Mouse (Mus musculus) ES-CJ7 (cell line): ENCODE measurements around the gene Camta1.

Source experiments
- DNase-seq: peaks from one replicate; pipeline ENCODE4 v3.0.0; 2011; ENCODE audit warnings: low read depth, low spot score

Gene Camta1

GRCm38 (mm10) chr4:151386701-151387451, 474.8 kb downstream of the Camta1 start:
- DNase-seq = peak; percentile 81

GRCm38 (mm10) chr4:151385985-151386700, 475.5 kb downstream of the Camta1 start:
- DNase-seq = no peak

GRCm38 (mm10) chr4:151377731-151378130, 483.9 kb downstream of the Camta1 start:
- DNase-seq = no peak

DNA sequence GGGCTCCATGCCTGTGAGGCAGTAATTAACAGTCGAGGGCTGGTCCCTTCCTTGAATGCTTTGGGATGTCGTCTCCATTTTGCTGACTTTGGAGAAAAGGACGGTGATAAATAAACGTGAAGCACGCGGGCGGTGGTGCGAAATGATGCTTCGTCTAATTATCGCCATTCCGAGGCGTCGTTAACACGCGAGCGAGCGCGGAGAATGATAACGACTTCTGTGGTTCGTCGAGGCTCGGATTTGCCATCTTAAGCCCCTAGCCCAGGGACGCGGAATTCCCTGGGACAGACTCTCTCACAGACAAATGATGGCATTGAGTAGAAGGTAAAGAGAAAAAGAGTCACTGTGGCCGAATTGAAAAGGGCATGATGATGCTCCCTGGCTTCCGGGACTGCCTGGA, 485.4 kb downstream of the Camta1 start:
- no peak for DNase-seq

DNA sequence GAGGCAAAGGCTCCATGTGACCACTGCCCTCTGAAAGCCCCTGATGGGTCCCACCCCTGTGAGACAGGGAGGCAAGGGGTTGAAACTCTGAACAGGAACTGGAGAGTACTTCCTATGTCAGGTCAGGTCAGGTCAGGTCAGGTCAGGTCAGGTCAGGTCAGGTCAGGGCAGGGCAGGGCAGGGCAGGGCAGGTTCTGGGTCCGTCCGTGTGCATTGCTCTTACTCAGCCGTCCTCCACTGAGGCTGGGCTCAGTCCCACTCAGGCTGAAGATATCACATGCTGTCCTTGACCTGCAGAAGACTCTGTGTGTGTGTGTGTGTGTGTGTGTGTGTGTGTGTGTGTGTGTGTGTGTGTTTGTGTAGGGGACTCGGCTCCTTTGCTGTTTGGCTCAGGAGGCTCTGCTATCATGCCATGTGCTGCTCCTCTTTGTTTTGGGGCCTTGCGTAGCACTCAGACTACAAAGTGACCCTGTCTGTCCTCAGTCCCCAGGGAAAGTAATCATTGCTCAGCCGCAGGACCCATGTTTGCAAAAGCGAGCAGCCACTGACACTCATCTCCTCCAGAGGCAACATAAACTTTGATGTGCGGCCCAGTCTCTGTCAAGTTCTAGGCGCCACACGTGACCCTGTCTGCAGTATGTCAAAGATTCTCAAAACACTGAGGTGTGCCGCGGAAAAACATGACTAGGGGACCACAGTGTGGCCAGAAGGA, 488.7 kb downstream of the Camta1 start:
- no peak for DNase-seq

DNA sequence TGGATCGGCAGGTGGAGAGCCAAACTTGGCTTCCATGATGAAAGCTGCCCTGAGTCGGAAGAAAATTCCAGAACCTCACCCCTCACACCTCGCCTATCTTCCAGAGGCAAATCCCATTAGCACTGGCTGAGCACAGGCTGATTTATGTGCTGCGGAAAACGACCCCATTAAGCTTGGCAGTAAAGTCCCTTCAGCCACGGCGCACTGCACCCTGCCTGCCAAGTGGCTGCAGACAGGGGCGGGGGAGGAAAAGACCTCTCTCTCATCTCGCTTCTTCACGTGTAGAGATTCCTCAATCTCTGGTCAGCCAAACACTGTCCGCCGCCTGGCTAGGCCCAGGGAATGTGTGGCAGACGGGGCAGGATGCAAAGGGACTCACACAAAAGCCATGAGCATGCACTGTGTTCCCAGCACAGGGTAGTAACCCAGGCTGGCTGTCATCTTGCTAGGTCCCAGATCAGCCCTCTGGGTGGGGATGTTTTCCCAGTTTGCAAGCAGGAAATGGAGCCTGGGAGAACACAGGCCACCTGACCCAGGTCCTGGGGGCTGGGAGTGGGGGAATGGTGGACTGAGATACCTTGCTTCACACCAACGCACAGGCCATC, 494.6 kb downstream of the Camta1 start:
- DNase-seq = no peak

DNA sequence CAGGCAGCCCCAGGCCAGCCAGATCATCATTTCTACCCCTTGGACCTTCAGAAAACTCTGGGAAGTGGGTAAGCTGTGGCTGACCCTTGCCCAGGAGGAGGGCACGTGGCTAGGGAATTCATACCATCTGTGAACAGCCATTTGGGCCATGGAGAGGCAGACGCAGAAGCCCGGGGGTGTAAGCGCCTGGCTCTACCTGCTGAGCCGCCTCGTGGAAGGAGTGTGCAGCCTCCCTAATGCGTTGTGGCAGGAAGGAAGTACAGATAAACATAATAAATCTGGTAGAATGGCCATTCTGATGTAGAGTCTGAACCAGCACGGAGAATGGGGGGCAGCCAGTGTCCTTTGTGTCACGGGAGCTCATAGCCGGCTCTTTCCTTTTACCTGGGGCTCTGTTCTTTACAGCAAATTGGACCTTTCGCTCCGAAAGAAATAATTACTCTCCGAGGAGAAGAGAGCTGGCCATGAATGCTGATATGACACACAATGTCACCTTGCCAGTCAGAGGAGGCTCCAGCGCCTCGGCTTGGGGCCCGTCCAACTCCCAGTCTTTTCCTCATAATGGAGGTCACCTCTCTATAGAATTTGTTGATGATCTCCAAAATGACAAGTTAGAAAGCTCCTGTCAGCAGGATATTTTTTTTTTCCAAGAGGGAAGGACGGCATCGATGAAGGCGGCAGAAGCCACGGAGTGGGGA, 500.6 kb downstream of the Camta1 start:
- no peak for DNase-seq

DNA sequence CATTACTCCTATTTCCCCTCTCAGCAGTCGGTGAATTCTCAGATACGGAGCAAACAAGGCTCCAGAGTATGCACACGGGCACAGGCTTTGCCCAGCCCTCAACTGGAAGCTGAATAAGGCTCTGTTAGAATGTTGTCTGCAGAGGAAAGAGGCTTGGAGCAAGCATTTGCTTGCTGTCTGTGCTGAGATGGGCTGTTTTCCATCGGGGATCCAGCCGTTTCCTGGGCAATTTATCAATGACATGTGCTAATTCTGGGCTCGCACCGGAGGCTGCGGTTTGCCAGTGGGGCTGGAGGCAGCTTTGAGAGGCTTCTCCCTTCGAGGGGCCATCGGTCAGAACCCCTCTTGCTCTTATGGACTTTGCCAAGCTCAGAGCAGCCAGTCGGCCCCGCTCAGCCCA, 506.2 kb downstream of the Camta1 start:
- DNase-seq = no peak

GRCm38 (mm10) chr4:151352791-151353190, 508.9 kb downstream of the Camta1 start:
- no peak for DNase-seq

DNA sequence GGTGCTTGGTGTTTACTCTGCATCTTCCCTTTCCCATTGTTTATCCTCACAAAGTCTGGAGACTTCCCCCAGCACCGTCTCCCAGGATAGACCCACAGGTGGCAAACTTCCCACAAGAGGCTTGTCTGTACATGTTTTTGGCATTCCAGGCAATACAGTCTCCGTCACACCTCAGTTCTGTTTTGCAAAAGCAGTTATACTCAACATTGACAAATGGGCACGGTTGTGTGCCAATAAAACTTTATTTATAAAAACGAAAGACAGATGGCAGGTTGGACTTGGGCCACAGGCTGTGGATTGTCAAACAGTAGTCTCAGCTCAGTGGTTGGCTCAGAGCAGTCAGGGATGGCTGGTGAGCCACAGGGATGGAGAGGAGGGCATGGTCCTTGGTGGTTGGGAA, 509.4 kb downstream of the Camta1 start:
- DNase-seq = no peak

- no peak for DNase-seq
Observed at GRCm38 (mm10) chr4:151351757-151352156, 509.9 kb downstream of the Camta1 start.

DNA sequence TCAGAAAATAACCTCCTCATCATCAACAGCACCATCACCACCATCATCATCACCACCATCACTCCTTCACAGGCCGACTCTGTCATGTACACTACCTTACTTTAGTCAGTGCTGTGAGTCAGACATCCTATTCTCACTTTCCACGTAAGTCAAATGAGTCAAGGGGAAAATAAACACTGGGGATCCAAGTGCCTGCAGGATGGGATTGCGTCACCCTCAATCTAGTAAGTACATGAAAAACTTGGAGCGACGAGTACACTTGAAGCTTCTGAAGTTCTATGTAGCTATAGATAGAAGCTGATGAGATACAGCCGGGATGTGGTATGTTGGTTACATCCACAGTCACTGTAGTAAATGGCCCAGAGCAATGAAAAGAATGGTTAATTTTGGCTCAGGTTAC, 514.1 kb downstream of the Camta1 start:
- DNase-seq = no peak

- no peak for DNase-seq
Observed at GRCm38 (mm10) chr4:151346673-151347072, 515.0 kb downstream of the Camta1 start.

DNA sequence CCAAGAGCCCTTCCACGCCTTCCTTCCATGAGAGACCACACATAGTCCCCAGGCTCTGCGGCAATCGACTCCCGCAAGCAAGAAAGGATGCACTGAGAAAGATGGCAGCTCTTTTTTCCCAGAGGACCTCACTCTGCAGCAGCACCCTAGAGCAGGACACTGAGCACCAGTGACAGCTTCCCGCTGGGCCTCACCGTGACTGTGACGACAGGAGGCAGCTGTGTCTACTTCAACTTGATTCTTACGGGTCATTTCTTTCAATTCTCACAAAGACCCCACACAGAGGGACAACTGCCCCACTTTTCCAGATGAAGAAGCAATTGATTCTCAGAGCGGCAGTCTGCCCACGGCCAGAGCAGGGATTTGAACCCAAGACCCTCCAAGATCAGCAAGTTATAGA, 516.9 kb downstream of the Camta1 start:
- DNase-seq = no peak

- no peak for DNase-seq
Observed at GRCm38 (mm10) chr4:151339421-151339820, 522.3 kb downstream of the Camta1 start.

DNA sequence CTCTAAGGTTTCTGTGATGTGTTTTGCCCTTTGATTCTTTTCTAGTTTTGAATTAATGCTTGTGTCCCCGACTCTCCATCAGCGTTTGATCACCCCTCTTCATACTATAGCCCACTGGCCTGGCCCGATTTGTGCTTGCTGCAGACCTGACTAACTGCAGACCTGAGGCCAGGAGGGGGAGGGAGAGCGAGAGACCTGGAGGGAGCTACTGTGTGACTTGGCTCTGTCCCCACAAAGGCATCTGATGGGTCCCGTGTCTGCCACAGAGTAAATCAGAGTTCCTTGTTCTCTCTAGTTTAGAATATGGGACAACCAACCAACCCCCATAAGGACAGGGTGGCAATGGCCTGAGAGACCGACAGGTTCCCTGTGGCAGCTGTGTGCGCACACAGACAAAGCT, 522.7 kb downstream of the Camta1 start:
- DNase-seq = no peak

DNA sequence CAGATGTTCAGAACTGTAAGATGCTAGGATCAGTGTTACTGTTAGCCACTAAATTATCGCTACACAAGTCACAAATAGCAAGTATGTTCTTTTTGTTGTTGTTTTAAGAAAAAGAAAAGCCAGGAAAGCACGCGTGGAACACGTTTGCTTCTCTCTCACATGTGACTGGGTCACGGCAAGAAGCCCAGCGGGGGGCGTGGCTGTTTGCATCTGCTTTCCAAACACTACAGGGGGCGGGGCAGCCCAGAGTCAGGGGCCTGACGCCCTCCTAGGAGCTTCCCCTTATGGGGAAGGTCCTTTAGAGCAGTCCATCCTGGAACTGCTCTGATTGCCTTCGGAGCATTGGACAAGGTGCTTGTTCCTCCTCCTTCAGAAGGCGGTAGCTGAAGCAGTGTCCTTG, 524.1 kb downstream of the Camta1 start:
- peak; percentile 36 for DNase-seq

DNA sequence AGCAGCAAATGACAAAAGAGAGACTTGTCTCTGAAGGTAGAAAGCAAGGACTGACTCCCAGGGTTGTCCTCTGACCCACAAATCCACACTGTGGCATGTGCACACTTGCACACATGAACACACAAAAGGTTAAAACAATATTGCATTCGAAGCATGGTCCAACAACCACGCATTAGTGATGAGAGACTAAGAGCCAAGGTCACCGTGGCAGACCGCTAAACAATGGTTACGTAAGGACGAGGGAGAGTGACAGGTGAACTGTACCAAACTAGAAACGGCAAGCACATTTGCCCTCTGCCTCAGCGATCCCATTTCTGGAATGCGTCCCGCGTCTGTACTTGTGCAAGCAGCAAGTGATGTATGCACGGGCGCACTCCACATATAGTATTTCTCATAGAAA, 525.3 kb downstream of the Camta1 start:
- no peak for DNase-seq

DNA sequence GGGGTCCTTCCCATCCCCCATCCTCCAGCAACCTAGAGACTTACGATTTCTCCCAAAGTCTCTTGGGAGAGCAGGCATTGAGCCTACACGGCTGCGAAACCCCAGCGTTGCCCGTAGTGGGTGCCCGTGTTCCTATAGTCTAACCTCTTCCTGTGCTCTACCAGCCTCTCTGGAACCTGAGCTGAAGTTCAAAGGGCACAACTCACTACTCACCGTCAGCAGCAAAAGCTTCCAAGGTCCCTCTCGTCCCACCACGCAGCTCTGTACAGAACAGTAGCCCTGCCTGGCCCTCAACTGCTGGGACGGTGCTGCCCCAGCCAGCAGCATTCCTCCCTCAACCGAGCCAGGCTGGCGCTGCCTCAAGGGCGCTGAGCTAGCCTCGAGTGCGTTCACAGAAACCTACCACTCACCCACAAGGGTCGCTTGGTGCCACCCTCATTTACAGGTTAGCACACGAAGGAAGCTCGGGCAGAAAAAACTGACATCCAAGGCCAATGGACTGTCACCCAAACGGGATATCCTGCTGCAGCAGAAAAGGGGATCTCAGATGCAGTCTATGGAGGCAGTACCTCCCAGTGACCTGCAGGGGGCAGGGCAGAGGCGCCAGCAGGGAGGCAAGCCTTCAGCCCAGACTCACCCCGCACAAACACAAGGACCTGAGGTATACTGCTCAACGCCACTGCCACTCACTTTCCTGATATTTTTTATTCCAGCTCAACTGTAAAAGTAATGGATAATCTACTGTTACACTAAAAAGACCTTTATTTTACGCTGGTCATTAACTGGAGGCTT, 526.5 kb downstream of the Camta1 start:
- DNase-seq = peak; percentile 68

DNA sequence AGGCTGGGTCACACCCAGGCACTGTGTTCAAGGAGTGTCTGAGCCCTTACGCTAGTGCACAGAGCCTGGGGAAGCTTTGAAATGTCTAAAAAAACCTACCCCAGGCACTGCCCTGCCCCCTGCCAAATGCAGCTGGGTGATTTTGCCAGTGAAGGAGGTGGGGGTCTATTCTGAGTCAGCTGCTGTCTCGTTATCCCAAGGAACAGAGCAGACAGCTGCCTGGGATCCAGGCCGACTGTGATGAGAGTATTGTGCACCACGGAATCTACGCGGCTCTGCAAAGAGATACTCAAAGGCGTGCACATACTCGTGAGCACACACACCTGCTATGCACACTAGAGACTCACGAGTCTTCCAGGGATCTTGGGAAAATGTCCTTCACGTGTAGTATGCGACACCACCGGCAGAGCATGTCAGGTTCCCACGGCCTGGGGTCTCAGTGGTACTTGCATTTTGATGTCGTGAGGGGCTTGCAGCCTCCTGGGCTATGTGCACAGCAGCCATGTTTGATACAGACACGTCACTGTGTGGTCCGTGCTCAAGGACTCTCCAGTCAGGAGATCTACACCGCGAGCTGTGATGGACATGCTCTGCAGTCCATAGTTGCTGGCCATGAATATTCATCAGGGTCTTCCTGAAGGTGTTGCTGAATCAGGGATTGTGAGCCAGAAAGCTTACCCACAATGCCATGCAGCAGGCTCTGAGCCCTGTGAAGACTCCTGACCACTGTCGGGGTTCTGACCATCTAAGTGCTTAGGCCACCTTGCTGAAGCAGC, 529.4 kb downstream of the Camta1 start:
- DNase-seq = no peak
